Mouse (Mus musculus) frontal cortex, adult (tissue): ENCODE measurements around the gene Gabbr2.

Source experiments
- ATAC-seq: cut with Nextera tagmentation; 2 replicates; pipeline ENCODE4 v1.9.2; 2017; ENCODE audit warnings: mild to moderate bottlenecking, moderate library complexity, mixed read lengths; ENCODE audit not compliant: low TSS enrichment

Gene Gabbr2

DNA sequence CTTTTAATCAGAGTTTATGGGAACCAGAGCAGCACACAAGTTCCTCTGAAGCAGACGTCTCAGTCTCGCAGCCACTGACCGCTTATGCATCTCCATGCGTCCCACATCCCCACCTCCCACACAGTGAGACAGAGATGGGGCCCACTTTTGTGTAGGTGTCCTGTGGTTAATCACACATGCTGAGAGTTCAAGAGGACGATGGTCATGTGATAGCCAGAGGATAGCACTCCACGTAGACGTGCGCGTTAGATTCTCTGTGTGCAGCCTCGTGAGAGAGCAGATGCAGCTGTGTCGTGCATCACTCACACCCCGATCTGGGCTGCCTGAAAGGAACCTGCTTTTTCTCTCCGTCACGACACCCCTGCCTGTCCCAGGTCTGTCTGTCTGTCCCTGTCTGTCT is 167.9 kb downstream of the Gabbr2 start:
- peak; percentile 15; the same call in 1 of the 2 replicates for ATAC-seq

DNA sequence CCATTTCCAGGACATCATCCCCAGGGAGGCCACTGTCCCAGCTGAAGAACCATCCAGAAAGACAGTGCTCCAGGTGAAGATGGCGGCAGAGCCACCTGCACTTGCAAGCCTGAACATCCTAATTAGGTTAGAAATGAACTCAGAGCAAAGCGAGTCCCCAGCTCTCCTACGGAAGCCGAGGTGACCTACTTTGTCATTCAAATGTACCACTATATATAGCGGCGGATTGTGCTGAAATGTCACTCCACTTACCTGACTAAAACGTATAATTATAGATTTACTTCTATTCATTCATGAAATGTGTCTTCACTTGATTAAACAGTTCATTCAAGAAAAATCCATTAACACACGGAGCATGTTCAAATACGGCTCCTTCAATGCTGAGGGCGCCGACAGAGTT is 170.0 kb downstream of the Gabbr2 start:
- no peak for ATAC-seq

GRCm38 (mm10) chr4:46814954-46815353 is 176.7 kb downstream of the Gabbr2 start:
- peak; percentile 64 for ATAC-seq

- no peak for ATAC-seq
Measured at GRCm38 (mm10) chr4:46814236-46814635, 177.4 kb downstream of the Gabbr2 start.

DNA sequence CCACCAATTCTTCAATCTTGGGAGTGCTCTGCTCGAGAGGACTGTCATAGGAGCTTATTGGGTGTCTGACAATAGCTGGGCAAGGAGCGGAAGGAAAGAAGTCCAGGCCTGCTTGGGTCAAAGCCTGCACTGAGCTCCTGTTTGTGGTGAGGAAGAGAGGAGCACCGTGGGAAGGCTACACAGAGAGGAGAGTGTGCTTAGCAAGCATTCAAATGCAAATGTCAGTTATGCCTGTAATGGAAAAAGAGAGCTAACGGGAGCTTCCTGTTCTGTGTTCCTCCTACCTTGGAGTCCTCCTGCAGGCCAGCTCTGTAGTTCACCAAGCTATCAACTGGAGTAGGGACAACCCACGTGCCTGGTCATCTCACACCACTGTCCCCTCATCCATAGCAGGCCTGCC is 180.5 kb downstream of the Gabbr2 start:
- no peak for ATAC-seq

GRCm38 (mm10) chr4:46806876-46807275 is 184.8 kb downstream of the Gabbr2 start:
- ATAC-seq: no peak

GRCm38 (mm10) chr4:46805910-46806309 is 185.8 kb downstream of the Gabbr2 start:
- ATAC-seq: peak; percentile 81

DNA sequence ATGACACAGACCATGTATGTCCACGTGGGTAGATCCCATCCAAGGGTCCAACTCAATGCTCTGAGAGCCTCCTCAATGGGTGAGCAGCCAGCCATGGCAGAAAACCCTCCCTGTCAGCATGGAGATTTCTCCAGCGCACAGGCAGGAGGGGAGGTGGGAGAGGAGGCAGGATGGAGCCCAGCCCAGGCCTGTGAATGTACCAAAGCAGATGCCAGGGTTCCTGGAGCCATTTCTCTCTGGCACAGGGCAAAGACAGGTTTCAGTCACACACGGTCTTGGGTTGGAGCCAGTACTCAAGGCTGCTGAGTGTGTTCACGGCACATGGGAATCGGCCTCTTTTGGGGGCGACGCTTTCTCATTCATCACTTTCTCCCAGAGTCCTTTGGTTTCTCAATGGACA is 189.3 kb downstream of the Gabbr2 start:
- no peak for ATAC-seq

GRCm38 (mm10) chr4:46799904-46800303 is 191.8 kb downstream of the Gabbr2 start:
- no peak for ATAC-seq

DNA sequence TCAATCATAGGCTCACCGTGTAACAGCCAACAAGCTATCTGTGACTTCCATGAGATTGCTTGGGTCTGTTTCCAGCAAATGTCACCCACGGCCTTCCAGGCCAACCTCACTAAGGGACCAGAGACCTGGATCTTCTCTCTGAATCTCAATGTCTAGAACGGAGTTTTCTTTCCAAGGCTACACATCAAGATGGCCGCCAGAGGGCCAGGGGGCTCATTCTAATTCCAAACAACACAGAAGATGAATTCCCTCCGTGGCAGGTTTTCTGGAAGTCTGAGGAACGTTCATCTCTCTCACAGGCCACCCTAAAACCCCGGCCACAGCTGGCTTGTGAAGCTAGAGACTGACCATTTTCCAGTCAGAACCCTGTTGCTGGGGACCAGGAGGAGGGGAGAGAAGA is 196.0 kb downstream of the Gabbr2 start:
- no peak for ATAC-seq

DNA sequence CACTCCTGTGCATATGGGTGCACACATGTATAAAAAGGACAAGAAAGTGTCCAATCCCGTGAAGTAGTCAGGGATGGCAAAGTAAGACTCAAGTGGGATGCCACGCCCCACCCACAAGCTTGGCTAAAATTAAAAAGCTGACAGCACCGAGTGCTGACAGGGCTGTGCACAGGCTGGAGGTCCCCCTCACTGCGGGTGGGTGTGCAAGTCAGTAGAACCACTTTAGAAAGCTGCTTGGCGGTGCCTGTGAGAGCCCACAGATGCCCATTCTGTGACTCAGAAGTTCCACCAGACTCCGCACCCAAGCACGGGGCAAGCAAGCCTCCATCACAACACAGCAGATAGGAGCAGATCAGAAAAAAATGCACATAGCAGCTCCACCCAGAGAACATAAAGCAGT is 197.1 kb downstream of the Gabbr2 start:
- ATAC-seq: peak; percentile 79

GRCm38 (mm10) chr4:46792280-46793026 is 199.2 kb downstream of the Gabbr2 start:
- ATAC-seq: peak; percentile 31

- no peak for ATAC-seq
Measured at GRCm38 (mm10) chr4:46791268-46791951, 200.3 kb downstream of the Gabbr2 start.

GRCm38 (mm10) chr4:46790609-46791267 is 200.9 kb downstream of the Gabbr2 start:
- no peak for ATAC-seq

GRCm38 (mm10) chr4:46784430-46785049 is 207.1 kb downstream of the Gabbr2 start:
- ATAC-seq: no peak

DNA sequence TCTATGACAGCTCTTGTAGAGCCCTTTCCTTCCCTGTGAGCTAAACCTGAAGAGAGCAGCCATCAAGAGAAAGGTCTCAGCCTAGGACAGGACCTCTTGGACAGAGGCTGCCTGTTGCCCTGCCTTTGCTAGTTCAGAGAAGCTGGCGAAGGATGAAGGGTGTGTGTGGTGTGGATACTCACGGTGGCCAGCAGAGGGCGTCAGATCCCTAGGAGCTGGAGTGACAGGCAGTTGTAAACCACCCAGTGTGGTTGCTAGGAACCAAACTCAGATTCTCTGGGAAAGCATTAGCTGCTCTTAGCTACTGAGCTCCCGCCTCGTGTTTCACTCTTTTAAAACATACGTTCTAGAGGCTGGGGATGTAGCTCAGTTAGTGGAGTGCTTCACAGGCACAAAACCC is 210.6 kb downstream of the Gabbr2 start:
- no peak for ATAC-seq

DNA sequence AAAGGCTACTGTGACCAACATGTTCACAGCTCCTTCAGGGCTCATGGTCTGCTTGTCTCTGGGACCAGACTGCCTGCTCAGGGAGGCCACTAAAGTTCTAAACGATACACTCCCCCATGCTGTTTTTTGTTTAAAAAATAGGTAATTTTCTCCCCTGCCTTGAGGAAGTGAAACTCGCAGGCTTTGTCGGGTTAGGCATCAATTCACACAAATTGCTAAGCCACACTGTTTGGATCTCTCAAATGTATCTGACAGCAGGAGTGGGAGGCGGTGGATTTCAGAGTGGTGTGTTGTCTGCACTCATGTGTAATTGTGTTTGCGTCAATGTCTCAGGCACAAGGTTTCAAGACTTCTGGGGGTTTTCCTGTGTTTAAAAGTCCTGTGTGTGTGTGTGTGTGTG is 215.7 kb downstream of the Gabbr2 start:
- ATAC-seq: peak; percentile 27; the same call in 1 of the 2 replicates

GRCm38 (mm10) chr4:46774652-46775051 is 217.0 kb downstream of the Gabbr2 start:
- ATAC-seq: no peak

DNA sequence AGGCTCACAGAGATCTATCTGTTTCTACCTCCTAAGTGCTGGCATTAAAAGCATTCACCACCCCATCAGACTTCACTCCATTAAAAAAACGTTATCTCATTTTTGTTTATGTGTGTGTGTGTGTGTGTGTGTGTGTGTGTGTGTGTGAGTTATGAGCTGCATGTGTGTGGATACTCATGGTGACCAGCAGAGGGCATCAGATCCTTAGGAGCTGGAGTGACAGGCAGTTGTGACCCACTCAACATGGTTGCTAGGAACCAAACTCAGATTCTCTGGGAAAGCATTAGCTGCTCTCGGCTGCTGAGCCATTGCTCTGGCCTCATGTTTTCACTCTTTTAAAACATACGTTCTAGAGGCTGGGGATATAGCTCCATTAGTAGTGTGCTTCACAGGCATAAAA is 218.4 kb downstream of the Gabbr2 start:
- no peak for ATAC-seq

- peak; percentile 55 for ATAC-seq
Measured at GRCm38 (mm10) chr4:46772591-46772990, 219.1 kb downstream of the Gabbr2 start.

DNA sequence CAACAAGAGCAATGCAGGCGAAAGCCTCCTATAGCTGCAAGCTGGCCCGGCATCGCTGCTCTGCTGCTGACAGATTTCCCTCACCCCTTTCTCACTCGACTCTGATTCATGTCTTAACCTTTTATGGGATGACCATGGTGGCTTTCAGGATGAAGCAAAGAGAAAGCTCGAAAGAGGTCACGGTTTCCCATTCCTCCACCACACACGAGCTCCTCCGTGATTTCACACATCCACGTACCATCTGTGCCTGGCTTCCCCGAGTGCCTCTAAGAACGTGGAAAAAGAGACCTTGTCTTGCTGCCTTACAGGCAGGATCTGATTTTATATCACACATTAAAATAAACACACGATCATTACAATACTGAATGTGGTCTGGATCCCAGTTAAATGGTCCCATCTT is 220.6 kb downstream of the Gabbr2 start:
- ATAC-seq: peak; percentile 42

- ATAC-seq: peak; percentile 31
Measured at GRCm38 (mm10) chr4:46770635-46771034, 221.0 kb downstream of the Gabbr2 start.
